Mouse (Mus musculus) heart, postnatal 4 days (tissue): ENCODE results near the gene Slc25a30. TPM values are rescaled to one million over a fixed set of nuclear protein-coding genes. Genes with fewer than 3 reads are reported as not detected.
A peak's percentile ranks its signal among the peaks of the same experiment; 100 is the strongest.

Source experiments
- DNase-seq: peaks from one replicate; pipeline ENCODE4 v3.0.0; 2021
- total RNA-seq, 2 experiments: library from RNA; stranded (reverse); gene quantifications; 2 replicates each; pipeline ENCODE4 v1.2.3; 2021

Slc25a30 gene
- total RNA-seq, 2 experiments from 2014 or later, result 17.5 to 20.3 TPM

DNA sequence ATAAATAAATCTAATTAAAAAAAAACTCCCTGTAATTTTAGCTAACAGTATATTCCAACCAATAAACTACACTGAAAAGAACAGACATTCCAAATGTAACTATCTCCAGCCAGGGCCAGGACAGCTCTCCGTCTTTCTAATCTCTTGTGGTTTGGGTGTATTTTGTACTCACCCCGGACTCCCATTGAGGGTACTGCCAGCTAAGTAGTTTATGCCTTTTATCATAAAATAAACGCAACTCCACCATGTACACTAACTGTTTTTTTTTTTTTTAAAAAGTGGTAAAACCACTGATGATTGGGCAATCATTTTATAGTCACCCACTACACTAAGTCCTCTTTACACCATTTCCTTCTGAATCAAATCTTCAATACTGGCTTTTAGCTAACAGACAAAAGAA, 51.2 kb downstream of the Slc25a30 start:
- no peak for DNase-seq

DNA sequence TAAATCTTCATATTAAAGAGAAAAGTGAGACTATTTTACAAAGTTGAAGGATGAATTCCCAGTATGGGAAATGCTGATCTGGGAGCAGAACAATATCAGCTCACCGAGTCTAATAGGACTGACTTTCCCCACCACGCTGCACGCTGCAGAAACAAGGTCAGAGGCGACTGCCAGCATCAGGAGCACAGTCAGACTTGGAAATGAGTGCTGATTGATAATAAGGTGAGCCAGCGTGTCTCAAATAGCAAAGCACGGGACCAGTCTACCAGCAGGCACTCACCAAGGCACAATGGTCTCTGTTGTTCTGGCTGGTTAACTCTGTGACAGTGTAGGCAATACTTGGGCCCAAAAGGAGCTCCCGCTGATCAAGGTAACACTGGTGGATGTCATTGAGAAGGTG, 54.2 kb downstream of the Slc25a30 start:
- no peak for DNase-seq

DNA sequence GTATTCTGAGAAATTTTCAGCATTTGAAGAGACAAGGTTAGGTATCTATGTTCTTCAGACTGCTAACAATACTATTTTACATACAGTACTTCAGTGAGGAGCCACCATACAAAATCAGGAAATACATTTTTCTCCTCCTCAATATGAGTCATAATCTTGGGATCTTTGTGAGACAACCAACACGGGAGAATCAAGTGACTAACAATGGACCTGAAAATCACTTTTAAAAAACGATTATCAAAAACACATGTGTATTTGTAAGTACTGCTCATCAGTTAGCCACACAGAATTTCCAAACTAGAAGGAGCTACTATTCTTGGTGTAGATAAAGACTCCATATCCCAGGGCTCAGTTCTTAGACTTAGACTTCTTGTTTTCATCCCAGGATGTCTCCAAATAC, 55.5 kb downstream of the Slc25a30 start:
- DNase-seq, result no peak

DNA sequence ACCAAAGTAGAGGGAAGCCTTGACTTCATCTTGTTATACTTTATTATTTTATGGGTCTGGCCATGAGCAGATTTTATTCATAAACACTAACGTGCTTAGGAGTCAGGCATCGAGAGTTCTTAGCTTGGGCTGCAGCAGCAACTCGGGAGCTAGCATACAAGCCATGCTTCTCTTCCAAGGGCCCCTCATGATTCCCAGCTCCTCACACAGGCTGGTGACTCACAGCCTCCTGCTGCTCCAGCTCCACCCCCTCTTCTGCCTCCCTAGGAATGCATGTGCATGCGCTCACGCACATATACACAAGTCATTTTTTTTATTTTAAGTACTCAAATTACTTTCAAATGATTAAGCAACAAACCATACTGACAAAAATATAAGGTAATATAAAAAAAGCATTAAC, 58.7 kb downstream of the Slc25a30 start:
- no peak for DNase-seq

DNA sequence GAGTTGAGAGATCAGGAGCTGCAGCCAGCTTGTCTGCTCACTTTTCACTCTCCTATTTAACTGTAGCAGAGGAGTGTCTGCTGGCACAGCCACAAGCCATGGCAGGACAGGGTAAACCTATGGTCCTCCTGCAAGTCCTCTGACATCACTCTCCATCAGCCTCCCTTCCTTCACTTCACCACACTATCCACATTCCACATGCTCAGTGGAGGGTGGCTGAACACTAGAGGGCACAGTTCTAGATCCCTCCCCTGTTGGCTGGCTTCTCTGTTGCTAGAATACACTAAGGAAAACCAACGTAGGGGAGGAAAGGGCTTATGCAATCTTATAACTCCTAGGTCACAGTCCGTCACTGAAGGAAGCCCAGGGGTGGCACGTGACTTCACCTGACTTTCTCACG, 59.8 kb downstream of the Slc25a30 start:
- DNase-seq, result peak; percentile 16

DNA sequence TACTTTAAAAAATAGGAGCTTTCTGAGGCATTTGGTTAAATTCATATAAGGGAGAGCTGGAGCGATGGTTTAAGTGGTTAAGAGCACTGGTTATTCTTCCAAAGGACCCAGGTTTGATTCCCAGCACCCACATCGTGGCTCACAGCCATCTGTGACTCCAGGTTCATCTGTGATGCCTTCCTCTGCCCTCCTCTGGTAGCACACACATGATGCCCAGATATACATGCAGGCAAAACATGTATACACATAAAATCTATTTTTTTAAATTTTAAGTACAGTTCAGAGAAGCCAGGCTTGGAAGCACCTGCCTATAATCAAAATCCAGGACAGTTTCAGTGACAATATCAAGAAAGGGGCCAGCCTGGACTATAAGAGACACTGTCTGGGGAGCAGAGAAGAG, 64.0 kb downstream of the Slc25a30 start:
- DNase-seq, result no peak

DNA sequence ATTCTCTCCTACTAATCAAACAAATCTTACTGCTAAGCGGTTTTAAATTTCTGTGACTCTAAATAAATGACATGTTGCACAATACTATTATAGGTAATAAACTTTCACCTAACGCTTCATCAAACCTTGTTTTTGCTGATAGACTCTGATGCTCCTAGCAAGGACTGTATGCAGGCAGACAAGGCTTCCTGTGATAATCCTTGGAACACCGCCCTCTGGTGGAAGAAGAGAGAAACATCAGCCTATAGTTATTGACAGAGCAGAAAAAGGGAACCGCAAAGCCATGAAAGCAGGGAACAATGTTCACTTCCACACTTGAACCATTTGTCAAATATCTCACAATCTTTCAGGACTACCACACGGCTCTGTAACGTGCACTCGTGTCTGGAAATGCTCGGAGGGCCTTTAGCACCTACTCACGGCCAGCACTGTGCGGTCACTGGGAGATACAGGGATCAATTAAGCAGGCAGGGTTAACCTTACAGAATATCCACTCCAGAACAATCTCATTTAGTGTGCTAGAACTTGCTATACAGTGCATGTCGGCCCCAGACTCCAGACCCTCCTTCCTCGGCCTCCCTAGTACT, 64.8 kb downstream of the Slc25a30 start:
- peak; percentile 62 for DNase-seq

DNA sequence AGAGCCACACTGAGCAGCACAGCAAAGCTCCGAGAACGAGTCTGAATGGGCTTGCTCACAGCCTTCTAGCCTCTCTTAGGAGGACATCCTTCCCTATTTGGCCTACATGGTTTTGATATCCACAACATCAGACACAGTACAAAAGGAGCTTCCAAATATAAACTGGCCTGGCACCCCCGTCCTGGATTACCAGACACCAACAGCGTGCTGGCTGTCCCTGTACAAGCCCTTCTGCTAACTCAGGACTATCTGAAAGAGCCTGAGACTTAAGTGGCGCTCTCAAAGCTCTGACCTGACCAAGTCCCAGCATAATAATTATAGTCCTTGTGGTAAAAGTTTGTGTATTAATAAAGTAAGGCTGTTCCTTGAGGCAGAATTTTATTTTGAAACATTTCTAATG, 66.7 kb downstream of the Slc25a30 start:
- peak; percentile 37 for DNase-seq

DNA sequence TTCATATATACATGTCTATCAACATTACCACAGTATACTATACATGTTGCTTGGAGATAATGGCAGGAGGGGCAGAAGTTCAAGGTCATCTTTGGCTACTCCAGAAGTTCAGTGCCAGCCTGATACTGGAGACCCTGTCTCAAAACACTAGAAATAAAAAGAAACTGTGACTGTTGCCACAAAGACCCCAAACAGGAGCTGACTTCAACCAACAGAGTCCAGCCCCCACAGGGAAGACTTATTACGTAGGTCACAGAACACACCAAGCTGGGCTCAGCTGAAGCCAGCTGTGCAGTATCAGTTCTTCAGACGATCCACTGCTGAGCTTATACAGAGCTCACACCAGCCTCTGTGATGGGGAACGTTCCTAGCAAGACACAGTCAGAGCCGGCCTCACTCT, 70.4 kb downstream of the Slc25a30 start:
- no peak for DNase-seq

DNA sequence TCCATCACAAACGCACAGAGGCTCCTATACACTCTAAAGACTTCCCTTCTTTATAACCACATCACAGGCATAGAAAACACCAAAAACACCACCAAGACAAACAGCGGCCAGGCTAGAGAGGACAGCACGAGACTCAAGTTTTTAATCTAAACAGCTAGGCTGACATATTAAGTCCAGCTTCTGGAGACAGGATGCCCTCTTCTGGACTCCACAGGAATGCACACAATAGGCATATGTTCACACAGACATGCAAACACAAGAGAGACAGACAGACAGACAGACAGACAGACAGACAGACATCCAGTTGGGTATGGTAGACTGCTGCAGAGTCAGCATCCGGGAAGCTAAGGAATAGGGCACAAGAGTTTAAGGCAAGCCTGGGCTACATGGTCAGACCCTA, 73.2 kb downstream of the Slc25a30 start:
- no peak for DNase-seq

DNA sequence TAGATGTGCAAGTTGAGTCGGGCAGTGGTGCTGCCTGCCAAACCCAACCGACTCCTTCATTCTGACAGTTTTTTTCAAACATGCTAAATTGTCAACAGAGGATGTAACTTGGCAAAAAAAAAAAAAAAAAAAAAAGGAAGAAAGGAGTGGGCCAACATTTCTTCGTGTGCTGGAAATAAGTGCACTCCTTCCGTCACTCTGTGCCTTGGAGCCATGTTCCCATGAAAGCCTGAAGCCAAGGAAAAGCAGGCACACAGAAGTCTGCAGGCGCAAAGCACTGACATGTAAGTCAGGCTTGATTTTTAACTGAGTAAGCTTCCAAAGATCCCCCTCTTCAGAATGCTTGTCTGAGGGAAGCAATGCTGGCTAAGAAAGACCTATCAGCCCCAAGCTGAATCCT, 74.2 kb downstream of the Slc25a30 start:
- DNase-seq, result no peak

DNA sequence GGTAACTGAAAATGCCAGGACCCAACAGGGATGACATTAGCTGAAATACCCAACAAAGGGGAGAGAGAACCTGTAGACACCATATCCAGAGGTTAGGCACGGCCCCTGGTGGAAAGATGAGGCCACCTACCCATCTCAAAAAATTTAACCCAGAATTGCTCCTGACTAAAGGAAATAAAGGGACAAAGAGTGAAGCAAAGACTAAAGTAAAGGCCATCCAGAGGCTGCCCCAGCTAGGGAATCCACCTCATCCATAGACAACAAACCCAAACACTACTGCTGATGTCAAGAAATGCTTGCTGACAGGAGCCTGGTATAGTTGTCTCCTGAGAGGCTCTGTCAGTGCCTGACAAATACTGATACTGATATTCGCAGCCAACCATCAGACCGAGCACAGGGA, 75.1 kb downstream of the Slc25a30 start:
- DNase-seq, result no peak

Other genes with a start within 250 kb of the Slc25a30 start
- not detected for gene Spert, start 193.9 kb downstream of the Slc25a30 start, total RNA-seq
- not detected for gene Erich6b, start 144.8 kb downstream of the Slc25a30 start, total RNA-seq
- gene Cog3, start 32.5 kb downstream of the Slc25a30 start, total RNA-seq, result 10 to 100 TPM; 17.8 to 19.1 TPM
- 1,000 to 10,000 TPM; 3,223 to 3,331 TPM for gene Tpt1, start 58.1 kb upstream of the Slc25a30 start, total RNA-seq
- gene Kctd4, start 168.0 kb upstream of the Slc25a30 start, total RNA-seq, result not detected
- 10 to 100 TPM; 25.0 to 27.4 TPM for gene Gtf2f2, start 223.8 kb upstream of the Slc25a30 start, total RNA-seq